Mouse (Mus musculus) T-helper 2 cell (primary cell): ENCODE data around the gene Glycam1.

Source experiments
- in situ Hi-C: fragments of 300-600 bp; cut with MboI, MseI; formaldehyde crosslinking; loops from one replicate; pipeline ENCODE4 v1.15.1; 2025; ENCODE audit warnings: high pct_unique_total_duplicates

Glycam1 gene

DNA sequence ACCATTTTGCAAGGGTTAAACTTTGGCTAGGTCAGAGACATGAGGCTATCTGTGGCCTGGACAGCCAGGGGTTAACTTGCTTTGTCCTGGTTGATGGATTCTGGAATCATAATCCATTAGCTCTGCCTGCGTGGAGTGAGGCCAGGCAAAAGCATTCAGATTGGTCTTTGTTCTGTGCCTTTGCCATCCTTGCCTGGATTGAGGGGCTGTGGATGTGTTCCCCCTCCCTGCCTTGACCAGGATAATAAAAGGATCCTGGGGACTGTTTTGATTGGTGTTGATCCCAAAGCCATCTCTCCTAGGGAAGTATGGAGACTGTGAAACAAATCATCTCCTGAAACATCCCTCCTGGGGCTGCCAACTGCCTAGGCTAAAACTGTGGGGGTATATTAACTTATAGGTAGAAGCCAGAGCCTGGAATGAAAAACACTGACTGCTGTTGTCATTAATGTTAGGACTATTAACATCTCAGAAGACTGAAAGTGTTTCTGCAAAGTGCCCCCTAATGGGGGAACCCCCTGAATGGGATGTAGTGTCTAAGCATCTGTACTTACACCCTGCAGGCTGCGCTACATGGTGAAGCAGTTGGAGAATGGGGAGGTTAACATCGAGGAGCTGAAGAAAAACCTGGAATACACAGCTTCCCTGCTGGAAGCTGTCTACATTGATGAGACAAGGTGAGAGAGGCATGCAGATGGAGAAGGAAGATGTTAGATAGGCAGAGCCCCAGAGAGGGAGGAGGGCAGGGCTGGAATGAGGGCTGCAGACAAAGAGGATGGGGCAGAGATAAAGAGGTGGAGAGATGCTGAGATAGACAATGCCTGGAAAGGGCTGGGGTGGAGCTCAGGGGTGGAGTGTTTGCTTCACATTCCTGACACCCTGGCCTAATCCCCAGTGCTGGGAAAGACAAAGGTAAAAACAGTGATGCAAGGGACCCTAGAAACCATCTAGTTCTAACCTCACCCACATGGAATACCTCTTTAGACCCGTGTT is 45.2 kb downstream of the Glycam1 start:
- in situ Hi-C loops, result no loop called here

GRCm38 (mm10) chr15:103518600-103519385 is 46.1 kb downstream of the Glycam1 start:
- in situ Hi-C loops, result no loop called here

GRCm38 (mm10) chr15:103514914-103515313 is 50.0 kb downstream of the Glycam1 start:
- in situ Hi-C loops, result no loop called here

- in situ Hi-C loops, result no loop called here
Observed at GRCm38 (mm10) chr15:103514119-103514518, 50.8 kb downstream of the Glycam1 start.

DNA sequence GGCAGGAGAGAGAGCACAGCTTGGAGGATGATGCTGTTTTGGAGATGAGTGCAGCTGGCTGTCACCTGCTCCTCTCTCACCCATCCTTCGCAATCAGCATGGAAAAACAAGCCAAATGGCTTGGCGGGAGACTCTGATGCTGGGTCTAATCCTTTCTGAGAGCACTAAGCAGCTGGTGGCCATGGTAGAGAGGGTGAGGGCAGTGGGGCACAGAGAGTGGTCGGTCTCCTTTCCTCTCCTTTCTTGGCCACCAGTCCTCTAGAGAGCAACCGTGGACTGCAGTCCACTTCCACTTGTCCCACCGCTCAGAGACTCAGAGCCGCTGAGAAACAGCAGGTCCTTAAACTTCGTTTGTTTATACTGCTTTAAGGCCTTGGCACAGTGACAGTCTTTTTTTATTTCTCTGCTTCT is 51.3 kb downstream of the Glycam1 start:
- in situ Hi-C loops, result no loop called here
